Mouse (Mus musculus) liver, adult 2 months (tissue): ENCODE results near the gene Tmem108.

Experiments used
- CTCF ChIP-seq: fragments of 200-500 bp; IDR thresholded peaks from 2 replicates; pipeline ENCODE4 v1.5.1; 2011; ENCODE audit warnings: low read depth, low read length, control low read depth
- POLR2A ChIP-seq: fragments of 200-500 bp; IDR thresholded peaks from 2 replicates; pipeline ENCODE4 v1.6.1; 2011; ENCODE audit warnings: low read length, control low read depth; ENCODE audit not compliant: insufficient read depth; ENCODE audit errors: extremely low read depth

DNA sequence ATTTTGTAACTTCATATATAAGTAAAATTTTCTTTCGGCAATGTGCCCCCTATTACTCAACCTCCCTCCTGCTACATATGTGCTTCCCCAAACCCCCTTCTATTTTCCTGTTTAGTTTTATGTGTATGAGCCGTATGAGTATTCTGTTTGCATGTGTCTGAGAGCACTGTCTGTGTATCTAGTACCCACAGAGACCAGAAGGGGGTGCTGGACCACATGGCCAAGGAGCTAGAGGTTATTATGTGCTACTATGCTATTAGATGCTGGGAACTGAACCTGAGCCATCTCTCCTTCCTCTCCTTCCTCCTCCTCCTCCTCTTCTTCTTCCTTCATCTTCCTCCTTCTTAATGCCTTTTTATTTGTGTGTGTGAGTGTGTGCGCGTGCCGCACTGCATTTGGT lies 59.2 kb downstream of the Tmem108 start:
- TF ChIP-seq CTCF (peak; percentile 25; the same call in 1 of the 2 replicates), POLR2A (no peak)
